8 mouse cellular contexts compared by ENCODE assay signal in the genomic region with DNA sequence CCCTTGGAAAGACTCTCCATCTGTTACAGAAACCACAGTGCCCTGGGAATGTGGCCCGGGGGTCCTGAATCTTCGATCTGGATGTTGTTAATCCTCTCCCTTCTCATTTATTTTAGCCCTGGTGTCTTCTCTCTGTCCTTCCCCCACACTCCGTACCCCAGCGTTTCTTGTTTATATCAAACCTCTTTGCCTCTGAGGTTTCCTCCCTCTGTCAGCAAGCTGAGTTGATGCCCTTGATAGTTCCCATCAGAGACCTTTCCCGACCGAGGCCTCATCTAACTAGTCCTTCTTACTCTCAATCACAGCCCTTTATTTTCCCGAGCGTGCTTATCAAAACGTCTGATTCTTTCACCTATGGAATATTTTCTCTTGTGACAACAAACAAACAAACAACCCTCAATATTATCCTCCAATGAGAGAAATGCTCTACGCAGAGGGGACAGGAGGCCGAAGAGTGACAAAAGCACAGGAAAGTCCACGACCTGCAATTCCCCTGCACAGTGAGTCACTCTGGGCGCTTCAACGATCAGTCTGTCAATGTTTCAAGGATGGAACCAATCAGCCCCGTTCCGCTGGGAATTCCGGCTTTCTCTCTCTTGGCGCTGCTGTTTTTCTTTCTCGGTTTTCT. TPM values are rescaled to one million over a fixed set of nuclear protein-coding genes. Genes with fewer than 3 reads are reported as not detected.
DNase-seq lines count a peak whose midpoint lies in the region; ATAC-seq lines count a peak whose summit lies in the region.

No protein-coding gene starts in this region.

- H3K9ac ChIP-seq in liver, embryonic 11.5 days (ENCODE audit: low read depth, low read length), result peak overlapping the region; percentile 62

- H3K4me1 ChIP-seq in forebrain, embryonic 10.5 days, result peaks cover 40% of the 10 kb centered on the region
- H3K4me1 ChIP-seq in liver, embryonic 11.5 days (replicated peaks; ENCODE audit: control insufficient read depth, insufficient read depth, low read length), result peaks cover 22% of the 10 kb centered on the region

- no peaks in the 10 kb centered on the region for H3K9me3 ChIP-seq in forebrain, embryonic 10.5 days
- no peaks in the 10 kb centered on the region for H3K9me3 ChIP-seq in liver, embryonic 11.5 days (ENCODE audit: control insufficient read depth, low read length)

- 0 out of 2 replicates have a peak, but pooled peaks cover 9% of the 10 kb centered on the region for H3K27me3 ChIP-seq in forebrain, embryonic 10.5 days (ENCODE audit: poor library complexity, severe bottlenecking)
- no peaks in the 10 kb centered on the region for H3K27me3 ChIP-seq in liver, embryonic 11.5 days (replicated peaks; ENCODE audit: control insufficient read depth, insufficient read depth, low read length)

- no peak for ATAC-seq in cerebellum, adult (ENCODE audit: insufficient number of reproducible peaks, low FRiP score, low TSS enrichment)
- no peak for ATAC-seq in liver, embryonic 11.5 days (replicated peaks; ENCODE audit: low FRiP score)

- peak overlapping the region; percentile 98 for H3K4me2 ChIP-seq in liver, embryonic 11.5 days

- peak overlapping the region; percentile 88 for H3K27ac ChIP-seq in forebrain, embryonic 10.5 days
- H3K27ac ChIP-seq in liver, embryonic 11.5 days (ENCODE audit: low read depth, low read length), result peak overlapping the region; percentile 52

- DNase-seq in cerebellum, adult 9-11 months, result peak; percentile 54
- peak; percentile 49 for DNase-seq in A20 (ENCODE audit: low read depth, low spot score)
- DNase-seq in forebrain, embryonic 10.5 days (ENCODE audit: extremely low spot score, low spot score), result no peak
- DNase-seq in liver, embryonic 11.5 days (ENCODE audit: low spot score), result no peak
- no peak for DNase-seq in T-cell, adult 2 months (ENCODE audit: low spot score)
- no peak for DNase-seq in urinary bladder, postnatal 14 days (ENCODE audit: low spot score)
- no peak for DNase-seq in spleen, adult 12 weeks (ENCODE audit: low spot score)

- peaks cover 7% of the 10 kb centered on the region for H3K36me3 ChIP-seq in forebrain, embryonic 10.5 days (replicated peaks)
- no peaks in the 10 kb centered on the region for H3K36me3 ChIP-seq in liver, embryonic 11.5 days (ENCODE audit: control insufficient read depth, insufficient read depth, low read length)

- H3K4me3 ChIP-seq in forebrain, embryonic 10.5 days, result peak overlapping the region; percentile 88
- peak overlapping the region; percentile 70 for H3K4me3 ChIP-seq in liver, embryonic 11.5 days (ENCODE audit: low read depth, low read length)

- 4% methylated on average over 19 of the region's 19 CpGs for WGBS in forebrain, embryonic 10.5 days
- WGBS in liver, embryonic 11.5 days, result 1% methylated on average over 19 of the region's 19 CpGs

RNA-seq across cellular contexts. Expression of a gene that starts 0.7 kb away (rescaled TPM):
- polyA plus RNA-seq in forebrain, embryonic 10.5 days (2016; fragmentation: Nextera tagmentation; extraction: Ambion mirVana), result 3.8 and 4.1 TPM in 2 replicates
- polyA plus RNA-seq in liver, embryonic 11.5 days (2014; fragmentation: Nextera tagmentation; extraction: Ambion mirVana), result 5.9 and 6.6 TPM in 2 replicates

RNA-seq across cellular contexts. Expression of a gene that starts 11.8 kb away (rescaled TPM):
- 60.8 and 61.0 TPM in 2 replicates for polyA plus RNA-seq in forebrain, embryonic 10.5 days (2016; fragmentation: Nextera tagmentation; extraction: Ambion mirVana)
- 39.1 and 43.5 TPM in 2 replicates for polyA plus RNA-seq in liver, embryonic 11.5 days (2014; fragmentation: Nextera tagmentation; extraction: Ambion mirVana)

RNA-seq across cellular contexts. Expression of a gene that starts 13.4 kb away (rescaled TPM):
- 227 and 236 TPM in 2 replicates for polyA plus RNA-seq in forebrain, embryonic 10.5 days (2016; fragmentation: Nextera tagmentation; extraction: Ambion mirVana)
- polyA plus RNA-seq in liver, embryonic 11.5 days (2014; fragmentation: Nextera tagmentation; extraction: Ambion mirVana), result 168 and 170 TPM in 2 replicates

RNA-seq across cellular contexts. Expression of a gene that starts 29.4 kb away (rescaled TPM):
- polyA plus RNA-seq in forebrain, embryonic 10.5 days (2016; fragmentation: Nextera tagmentation; extraction: Ambion mirVana), result 51.3 and 57.6 TPM in 2 replicates
- polyA plus RNA-seq in liver, embryonic 11.5 days (2014; fragmentation: Nextera tagmentation; extraction: Ambion mirVana), result 47.2 and 56.0 TPM in 2 replicates

RNA-seq across cellular contexts. Expression of a gene that starts 36.2 kb away (rescaled TPM):
- polyA plus RNA-seq in forebrain, embryonic 10.5 days (2016; fragmentation: Nextera tagmentation; extraction: Ambion mirVana), result 7.3 and 9.0 TPM in 2 replicates
- 6.2 and 6.6 TPM in 2 replicates for polyA plus RNA-seq in liver, embryonic 11.5 days (2014; fragmentation: Nextera tagmentation; extraction: Ambion mirVana)

Comparison
In these comparisons a context has a peak if more than half of its experiments do, and no peak if none do; other contexts are left out.
1. DNase-seq: peak in cerebellum, adult 9-11 months (single experiment) and A20 (single experiment); none in forebrain, embryonic 10.5 days (single experiment), liver, embryonic 11.5 days (single experiment), T-cell, adult 2 months (single experiment), urinary bladder, postnatal 14 days (single experiment) and spleen, adult 12 weeks (single experiment).